Mouse (Mus musculus) T-helper 17 cell (primary cell): ENCODE results near the gene Gm8439.
"Not testable (repeated sequence)": the region's sequence is repeated elsewhere in the genome, so short reads cannot be mapped to it uniquely, and the experiment has no call there.

Experiments used
- in situ Hi-C, 2 experiments: fragments of 300-600 bp; cut with MboI, MseI; formaldehyde crosslinking; loops; 1 replicate in 1 of 2; 2 replicates in 1 of 2; pipeline ENCODE4 v1.15.1; 2025; ENCODE audit warnings: high pct_unique_total_duplicates in 2 of 2

The Gm8439 gene

DNA sequence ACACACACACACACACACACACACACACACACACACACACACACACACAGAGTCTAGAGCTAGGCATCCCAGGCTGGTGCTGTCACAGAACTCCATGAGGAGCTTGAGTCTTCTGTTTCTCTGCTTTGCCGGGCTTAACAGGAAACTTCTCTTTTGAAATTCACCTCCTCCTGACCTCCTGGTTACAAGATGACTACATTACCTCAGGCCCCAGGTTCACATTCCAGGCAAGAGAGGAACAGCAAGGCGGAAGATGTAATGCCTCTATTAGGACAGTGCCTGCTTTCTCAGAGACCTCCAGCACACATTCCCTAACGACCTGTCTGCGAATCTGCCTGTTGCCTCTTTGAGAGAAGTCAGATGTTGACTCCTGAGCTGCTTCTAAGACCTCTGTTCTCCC, at the start of gene Gm8439:
TSS of gene Gm8439 (plus strand) at position 301 of the 400 bp plus-strand sequence.
- in situ Hi-C loops = loop anchor here in 1 of 2 experiments (10.0 kb wide), 1 partner anchor 166 kb away; no protein-coding TSS in a partner anchor

DNA sequence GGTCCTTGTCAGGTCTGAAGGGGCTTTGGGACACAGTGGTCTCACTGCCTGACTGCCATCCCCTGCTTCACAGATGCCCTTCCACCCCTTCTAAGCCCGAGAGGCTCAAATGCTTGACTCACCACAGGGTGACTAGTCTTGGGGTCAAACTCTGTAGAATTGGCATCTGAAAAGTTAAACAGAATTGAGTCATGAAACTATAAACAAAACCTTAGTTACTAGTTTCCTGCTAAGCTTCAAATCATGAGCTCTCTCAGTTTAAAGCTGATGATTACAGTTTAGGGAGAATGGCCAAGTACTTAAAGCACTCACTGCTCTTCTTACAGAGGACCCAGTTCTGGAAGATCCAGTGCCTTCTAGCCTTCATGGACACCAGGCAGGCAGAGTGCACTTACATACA, 43.6 kb upstream of the Gm8439 start:
- in situ Hi-C loops = no loop called here

GRCm38 (mm10) chr4:120556592-120556991, 32.0 kb upstream of the Gm8439 start:
- in situ Hi-C loops = no loop called here

GRCm38 (mm10) chr4:120565726-120566125, 22.8 kb upstream of the Gm8439 start:
- in situ Hi-C loops = no loop called here

GRCm38 (mm10) chr4:120568005-120568404, 20.5 kb upstream of the Gm8439 start:
- in situ Hi-C loops = no loop called here

- in situ Hi-C loops = no loop called here
These were observed 19.5 kb upstream of the Gm8439 start for GRCm38 (mm10) chr4:120569025-120569424.

DNA sequence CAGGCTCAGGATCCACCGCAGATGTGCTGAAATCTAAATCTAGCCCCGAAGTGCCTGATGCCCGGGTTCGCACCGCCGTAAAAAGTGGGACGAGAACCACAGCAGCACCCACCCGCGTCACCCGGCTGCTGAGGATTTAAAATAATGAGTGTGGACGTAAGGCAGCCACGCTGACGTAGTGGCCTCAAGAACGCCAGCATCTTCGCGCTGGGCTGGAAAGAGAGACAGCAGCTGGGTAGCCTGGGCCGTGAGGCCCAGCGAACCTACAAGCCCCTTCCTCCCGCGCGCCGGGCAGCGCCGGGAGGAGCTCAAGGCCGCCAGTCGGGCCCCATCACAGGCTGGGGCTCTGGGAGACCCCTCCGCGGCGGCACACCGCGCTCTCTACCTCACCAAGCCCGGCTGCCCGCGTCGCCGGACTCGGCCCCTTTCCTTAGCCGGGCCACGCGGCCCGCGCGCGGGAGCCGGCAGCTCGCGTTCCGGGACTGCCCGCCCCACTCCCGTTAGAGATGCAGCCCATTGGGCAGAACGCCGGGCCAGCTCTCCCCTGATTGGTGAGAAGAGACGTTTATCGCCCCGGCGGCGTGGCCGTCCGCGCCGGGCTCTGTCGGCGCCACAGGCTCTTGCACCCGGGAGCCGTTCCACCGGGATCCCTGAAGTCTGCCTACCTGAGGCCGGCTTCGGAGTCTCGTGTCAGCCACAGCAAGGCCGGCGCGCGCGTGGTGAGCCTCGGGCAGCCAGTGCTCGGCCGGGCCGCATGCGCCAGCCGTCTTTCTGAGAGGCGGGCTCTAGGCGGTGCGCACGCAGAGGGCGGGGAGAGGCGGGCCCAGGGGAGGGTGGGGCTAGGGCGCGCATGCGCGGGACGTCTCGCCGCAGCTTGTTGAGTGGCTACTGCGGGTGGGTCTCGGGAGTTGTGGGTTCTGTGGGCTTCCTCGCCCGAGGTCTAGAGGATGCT, 18.8 kb upstream of the Gm8439 start, which contains the start of gene Ctps:
TSS of gene Ctps (minus strand) at position 791 of the 952 bp plus-strand sequence.
- in situ Hi-C loops = no loop called here

DNA sequence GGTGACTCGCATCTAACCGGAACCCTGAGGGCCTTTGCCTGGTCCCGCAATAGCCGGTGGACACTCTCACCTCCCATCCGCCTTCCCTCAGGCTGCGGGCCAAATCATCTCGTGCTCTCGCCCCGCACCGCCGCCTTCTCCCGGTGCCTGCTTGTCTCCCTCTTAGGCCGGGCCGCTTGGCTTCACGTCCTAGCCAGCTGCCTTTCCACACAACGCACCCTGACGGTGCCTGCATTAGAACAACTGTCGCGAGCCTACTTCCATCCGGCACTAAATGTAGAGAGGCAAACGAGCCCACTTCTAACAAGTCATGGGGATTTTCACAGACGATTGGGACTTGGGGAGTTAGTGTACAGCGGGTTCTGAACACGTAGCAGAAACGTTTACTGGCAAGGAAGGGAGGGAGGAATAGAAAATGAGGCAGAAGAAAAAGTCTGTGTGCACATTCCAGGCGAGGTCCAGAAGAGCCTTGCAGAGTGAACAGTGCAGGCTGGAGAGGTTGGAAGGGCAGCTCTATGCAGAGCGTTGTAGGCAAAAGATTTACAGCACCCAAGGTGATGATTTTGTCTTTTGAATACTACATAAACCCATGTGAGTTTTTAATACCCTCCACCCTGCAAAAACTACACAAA, 18.0 kb upstream of the Gm8439 start:
- in situ Hi-C loops = no loop called here

DNA sequence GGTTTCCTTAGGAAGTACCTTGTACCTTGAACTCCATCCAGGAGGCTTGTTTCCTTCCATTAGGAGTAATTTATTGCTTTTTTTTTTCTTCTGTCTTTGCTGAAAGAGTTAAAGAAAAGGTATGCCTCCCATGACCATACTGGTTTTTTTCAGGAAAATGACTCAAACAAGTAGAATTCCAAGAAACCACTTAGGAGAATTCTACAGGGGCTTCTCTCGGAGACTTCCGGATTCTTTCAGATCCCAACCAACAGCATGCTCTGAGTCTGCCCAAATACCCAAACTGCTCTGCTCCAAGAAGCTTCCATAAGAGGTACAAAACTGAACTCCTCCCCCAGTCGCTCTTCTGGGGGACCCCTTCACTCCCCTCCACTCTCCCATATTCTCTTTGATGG, 17.5 kb upstream of the Gm8439 start:
- in situ Hi-C loops = no loop called here

- in situ Hi-C loops = no loop called here
These were observed 16.9 kb upstream of the Gm8439 start for GRCm38 (mm10) chr4:120571691-120572090.

DNA sequence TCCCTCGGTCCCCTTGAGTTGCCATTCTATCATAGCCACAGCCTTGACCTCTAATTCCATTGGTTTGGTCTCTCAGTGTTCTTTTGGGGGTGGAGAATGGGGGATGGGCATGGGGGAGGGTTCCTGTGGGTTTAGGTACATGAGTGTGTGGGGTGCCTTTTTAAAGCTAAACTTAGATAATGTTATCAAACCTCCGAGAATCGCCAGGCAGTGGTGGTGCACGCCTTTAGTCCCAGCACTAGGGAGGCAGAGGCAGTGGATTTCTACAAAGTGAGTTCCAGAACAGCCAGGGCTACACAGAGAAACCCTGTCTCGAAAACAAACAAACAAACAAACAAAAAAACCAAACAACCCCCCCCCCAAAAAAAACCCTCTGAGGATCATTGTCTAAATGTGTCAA, 7.7 kb upstream of the Gm8439 start:
- in situ Hi-C loops = loop anchor here in 1 of 2 experiments (10.0 kb wide), 1 partner anchor 174 kb away; no protein-coding TSS in a partner anchor

- in situ Hi-C loops = loop anchor here in 1 of 2 experiments (10.0 kb wide), 1 partner anchor 173 kb away; no protein-coding TSS in a partner anchor
These were observed 6.8 kb upstream of the Gm8439 start for GRCm38 (mm10) chr4:120581711-120582110.

DNA sequence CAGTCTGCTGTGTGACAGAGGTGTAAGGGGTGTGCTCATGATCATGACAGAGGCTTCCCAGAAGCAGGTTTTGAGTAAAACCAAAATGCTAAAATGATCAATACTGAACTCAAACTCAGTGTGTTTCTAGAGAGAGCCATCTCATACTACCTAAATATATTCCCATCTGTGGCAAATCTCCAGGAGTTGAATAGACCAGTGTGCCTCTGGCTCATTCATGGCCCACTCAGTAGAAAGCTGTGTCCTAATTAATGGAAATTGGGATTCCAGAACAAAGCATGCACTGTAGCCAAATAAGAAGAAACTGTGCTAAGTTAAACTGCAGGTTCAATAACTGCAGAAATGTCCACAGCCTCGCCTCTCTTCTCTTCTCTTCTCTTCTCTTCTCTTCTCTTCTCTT, 1.6 kb upstream of the Gm8439 start:
- in situ Hi-C loops = loop anchor here in 1 of 2 experiments (10.0 kb wide), 1 partner anchor 168 kb away; no protein-coding TSS in a partner anchor

DNA sequence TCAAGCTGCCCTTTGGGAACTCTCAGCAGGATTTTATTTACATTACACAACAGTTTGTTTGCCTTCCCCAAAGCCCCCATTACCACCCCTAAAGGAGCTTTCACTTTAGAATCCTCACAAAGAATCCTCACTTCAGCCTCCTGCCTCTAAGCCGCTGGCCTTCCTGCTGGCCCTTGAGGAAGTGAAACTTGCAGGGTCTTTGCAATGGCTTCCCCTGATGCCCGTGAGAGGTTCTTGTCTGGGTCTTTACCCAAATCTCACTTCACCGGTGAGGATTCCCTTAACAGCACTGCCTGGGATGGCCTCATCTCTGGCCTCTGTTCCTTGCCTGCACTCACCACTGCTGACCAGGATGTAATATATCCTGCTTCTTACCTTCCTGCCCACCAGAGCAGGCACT, 525 bp downstream of the Gm8439 start:
- in situ Hi-C loops = loop anchor here in 1 of 2 experiments (10.0 kb wide), 1 partner anchor 166 kb away; no protein-coding TSS in a partner anchor

DNA sequence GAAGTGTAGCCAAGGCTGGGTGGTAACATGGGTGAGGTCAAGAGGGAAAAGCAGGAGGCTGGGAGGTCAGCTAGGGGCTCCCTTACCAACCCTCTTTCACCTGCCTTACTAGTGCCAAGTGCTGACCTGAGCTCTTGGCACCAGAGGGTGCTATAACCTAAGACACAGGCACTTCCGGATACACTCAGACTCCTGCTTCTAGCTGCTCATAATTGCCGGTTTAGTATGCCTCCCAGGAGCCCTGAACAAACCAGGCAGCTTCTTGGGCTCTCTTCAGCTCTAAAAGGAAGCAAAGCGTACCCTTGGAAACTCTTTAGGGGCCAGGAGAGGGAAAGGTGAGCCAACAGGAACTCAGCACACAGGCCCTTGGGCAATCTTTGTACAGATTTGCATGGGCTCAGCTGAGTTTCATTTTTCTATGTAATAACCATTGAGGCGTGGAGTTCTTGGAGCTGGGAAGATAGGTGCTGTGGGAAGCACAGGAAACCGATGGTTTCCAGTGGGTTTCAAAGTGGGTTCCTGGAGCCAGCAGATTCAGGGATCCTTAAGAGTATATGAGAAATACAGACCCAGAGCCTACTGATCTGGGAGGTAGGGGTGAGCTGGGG, 1.4 kb downstream of the Gm8439 start:
- in situ Hi-C loops = loop anchor here (5.0 to 10.0 kb wide), 3 partner anchors 92 to 297 kb away; no protein-coding TSS in a partner anchor

DNA sequence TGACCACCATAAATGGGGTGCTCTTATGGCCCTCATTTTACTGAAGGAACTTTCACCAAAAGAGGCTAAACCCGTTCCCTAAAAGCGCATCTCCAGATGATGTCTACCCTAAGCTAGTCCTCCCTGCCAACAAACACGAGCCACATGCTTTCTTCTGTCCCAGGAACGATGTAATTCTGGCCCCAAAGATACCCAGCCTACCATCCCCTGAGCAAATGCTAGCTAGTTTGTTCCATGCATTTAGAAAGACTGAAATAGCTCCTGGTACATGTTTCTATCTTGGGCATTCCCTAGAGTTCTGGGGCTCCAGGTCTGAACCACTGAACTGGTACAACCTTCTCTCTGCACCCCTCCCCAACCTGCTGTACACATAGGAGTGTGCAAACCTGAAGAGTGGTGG, 2.4 kb downstream of the Gm8439 start:
- in situ Hi-C loops = loop anchor here (5.0 kb wide), 2 partner anchors 91 to 296 kb away; no protein-coding TSS in a partner anchor

DNA sequence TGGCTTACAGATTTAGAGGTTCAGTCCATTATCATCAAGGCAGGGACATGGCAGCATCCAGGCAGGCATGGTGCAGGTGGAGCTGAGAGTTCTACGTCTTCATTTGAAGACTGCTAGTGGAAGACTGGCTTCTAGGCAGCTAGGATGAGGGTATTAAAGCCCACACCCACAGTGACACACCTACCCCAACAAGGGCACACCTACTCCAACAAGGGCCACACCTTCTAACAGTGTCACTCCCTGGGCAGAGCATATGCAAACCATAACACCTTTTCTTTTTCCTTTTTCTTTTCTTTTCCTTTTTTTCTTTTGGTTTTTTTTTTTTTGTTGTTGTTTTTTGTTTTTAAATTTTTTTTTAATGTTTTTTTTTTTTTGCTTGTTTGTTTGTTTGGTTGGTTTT, 7.7 kb downstream of the Gm8439 start:
- in situ Hi-C loops = not testable (repeated sequence)

DNA sequence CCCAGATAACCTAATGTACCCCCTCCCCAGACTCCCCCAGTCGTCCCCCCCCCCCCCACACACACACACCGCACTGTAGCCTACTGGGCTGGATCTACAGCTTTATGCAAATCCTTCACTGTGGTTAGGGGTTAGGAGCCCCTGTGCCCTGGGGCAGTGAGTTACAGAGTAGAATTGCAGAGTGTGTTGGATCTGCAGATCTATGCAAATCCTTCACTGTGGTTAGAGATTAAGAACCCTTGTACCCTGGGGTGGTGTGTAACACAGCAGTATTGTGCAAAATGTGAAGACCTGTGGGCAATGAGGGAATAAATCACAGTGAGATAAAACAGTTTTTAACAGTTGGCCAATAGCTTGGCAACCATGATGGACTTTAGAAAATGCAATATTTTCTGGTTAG, 10.4 kb downstream of the Gm8439 start:
- in situ Hi-C loops = no loop called here

DNA sequence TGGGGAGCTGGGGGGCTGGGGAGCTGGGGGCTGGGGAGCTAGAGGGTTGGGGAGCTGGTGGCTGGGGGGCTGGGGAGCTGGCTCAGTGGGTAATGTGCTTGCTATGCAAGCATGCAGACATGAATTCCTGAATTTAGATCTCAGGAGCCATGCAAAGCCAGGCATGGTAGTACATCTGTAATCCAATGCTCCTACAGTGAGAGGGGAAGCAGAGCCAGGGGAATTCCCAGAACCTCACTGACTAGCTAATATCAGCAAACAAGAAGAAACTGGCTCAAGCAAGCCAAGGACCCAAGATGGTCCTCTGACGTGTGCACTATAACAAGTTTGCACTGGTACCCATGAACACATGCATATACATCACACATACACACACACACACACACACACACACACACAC, 13.2 kb downstream of the Gm8439 start:
- in situ Hi-C loops = no loop called here

DNA sequence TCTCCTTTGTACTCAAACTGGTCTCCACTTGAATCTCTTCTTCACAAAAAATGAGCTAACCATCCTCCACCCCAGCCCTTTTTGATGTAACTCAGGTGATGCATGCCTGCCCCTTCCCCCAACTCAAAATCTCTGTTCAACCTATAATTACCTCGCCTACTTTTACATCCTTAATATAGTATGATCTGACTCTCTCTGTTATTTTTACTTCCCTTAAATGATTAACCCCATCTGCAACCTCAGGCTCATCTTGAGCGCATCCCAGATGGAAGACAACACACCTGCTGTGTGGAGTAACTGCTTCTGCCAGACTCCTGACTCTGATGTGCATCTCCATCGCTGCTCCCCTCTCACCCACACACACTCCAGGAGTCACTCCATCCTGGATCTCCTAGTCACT, 14.1 kb downstream of the Gm8439 start:
- in situ Hi-C loops = no loop called here

- in situ Hi-C loops = no loop called here
These were observed 18.4 kb downstream of the Gm8439 start for GRCm38 (mm10) chr4:120606941-120607340.

DNA sequence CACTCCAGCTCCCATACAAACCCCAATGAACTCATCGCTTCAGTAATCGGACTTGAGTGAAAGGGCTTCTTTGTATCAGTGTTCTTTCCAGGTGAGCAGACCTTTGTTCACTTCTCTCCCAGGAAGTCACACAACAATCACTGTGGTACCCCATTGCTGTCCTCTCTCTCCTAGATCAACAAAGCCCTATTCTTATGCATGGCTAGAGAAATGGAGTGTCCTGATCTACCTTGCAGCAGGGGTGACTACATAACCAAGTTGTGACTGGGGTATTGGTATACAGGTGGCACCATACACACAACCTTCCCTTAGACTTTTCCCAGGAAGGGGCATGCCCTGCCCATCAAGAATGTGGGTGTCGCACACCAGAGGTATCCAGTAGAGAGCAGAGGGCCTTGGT, 22.5 kb downstream of the Gm8439 start:
- in situ Hi-C loops = no loop called here
